Mouse (Mus musculus) erythroblast, embryonic 14.5 days (primary cell): ENCODE measurements around the gene Osbpl9. TPM values are rescaled to one million over a fixed set of nuclear protein-coding genes. Genes with fewer than 3 reads are reported as not detected.

Experiments used
- H3K27me3 ChIP-seq: 2 replicates; pipeline ENCODE4 v1.6.1; 2012; ENCODE audit warnings: inconsistent platforms; ENCODE audit not compliant: control insufficient read depth
- H3K36me3 ChIP-seq: 2 replicates; pipeline ENCODE4 v1.6.1; 2012; ENCODE audit warnings: mild to moderate bottlenecking, inconsistent platforms; ENCODE audit not compliant: control insufficient read depth
- H3K4me1 ChIP-seq: 2 replicates; pipeline ENCODE4 v1.6.1; 2012; ENCODE audit warnings: inconsistent platforms; ENCODE audit not compliant: control insufficient read depth
- H3K4me3 ChIP-seq: replicated peaks from 2 replicates; pipeline ENCODE3; 2012; ENCODE audit warnings: moderate library complexity, mild to moderate bottlenecking, inconsistent platforms
- H3K9me3 ChIP-seq: 2 replicates; pipeline ENCODE4 v1.6.1; 2012; ENCODE audit warnings: low read length, inconsistent platforms, mixed read lengths; ENCODE audit not compliant: control insufficient read depth
- GATA1 ChIP-seq: IDR thresholded peaks from 2 replicates; pipeline ENCODE4 v1.6.1; 2012; ENCODE audit warnings: low read length, inconsistent platforms, mixed read lengths
- TAL1 ChIP-seq: IDR thresholded peaks from 3 replicates; pipeline ENCODE4 v1.6.1; 2012; ENCODE audit warnings: low read length, inconsistent platforms, mixed read lengths
- polyA plus RNA-seq: library from polyadenylated mRNA; stranded (reverse); fragments of >175 nt; gene quantifications from 2 replicates; pipeline ENCODE4 v1.2.3, GENCODE M21; 2012

Gene Osbpl9
- polyA plus RNA-seq, 1 experiment: 0.47 TPM

DNA sequence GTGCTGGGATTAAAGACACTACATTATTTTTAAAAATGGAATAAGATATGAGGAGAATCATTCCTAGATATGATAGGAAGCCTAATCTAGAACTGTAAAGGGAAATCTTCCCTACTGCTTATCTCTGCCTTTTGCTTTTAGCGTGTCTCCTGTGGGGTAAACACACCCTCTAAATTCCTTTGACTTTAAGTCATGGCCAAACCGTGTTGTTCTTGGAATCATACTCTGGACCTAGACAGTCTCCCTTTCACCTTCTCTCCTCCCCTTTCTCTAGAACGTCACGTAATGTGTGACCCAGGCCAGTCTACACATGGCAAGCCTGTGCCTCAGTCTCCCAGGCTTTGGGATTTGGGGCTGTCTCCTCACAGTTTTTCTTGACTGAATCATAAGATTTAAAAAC lies 153.8 kb downstream of the Osbpl9 start:
- H3K9me3 ChIP-seq: no peaks in the 10 kb centered on the region
- no peaks in the 10 kb centered on the region for H3K27me3 ChIP-seq
- H3K4me3 ChIP-seq: no peak overlapping the region
- TF ChIP-seq TAL1 (no peak), GATA1 (no peak)
- peaks cover 91% of the 10 kb centered on the region for H3K36me3 ChIP-seq
- no peaks in the 10 kb centered on the region for H3K4me1 ChIP-seq

DNA sequence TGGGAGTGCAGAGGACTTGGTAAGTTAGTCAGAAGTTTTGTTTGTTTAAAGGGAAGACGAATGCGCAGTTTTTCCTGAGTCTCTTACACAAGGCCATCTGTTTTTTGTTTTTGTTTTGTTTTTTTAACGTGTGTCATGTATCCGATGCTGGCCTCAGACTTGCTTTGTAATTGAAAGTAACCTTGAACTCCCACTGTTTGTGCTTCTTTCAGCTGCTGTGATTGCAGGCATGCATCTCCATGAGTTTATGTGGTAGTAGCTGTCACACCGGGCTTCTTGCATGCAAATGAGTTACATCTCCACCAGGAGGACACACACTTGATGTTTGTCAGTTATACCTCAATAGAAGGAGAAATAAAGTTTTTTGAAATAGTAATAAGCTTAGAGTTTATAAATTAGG lies 158.3 kb downstream of the Osbpl9 start:
- Histone ChIP-seq H3K9me3 (no peaks in the 10 kb centered on the region), H3K4me1 (no peaks in the 10 kb centered on the region), H3K27me3 (no peaks in the 10 kb centered on the region), H3K36me3 (peaks cover 93% of the 10 kb centered on the region), H3K4me3 (no peak overlapping the region)
- no peak for TF ChIP-seq TAL1
- TF ChIP-seq GATA1: no peak

DNA sequence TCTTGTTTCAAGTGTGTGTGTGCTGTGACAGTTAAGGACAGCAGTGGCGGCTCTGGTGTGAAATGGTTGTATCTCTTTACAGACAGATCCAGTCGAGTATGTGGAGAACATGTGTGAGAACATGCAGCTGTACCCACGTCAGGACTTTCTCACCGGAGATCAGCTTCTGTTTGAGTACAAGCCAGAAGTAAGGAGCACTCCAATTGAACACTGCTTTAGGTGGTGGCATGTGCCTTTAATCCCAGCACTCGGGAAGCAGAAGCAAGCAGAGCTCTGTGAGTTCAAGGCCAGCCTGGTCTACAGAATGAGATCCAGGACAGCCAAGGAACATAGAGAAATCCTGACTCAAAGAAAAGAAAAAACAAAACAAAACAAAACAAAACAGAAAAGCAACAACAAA lies 158.8 kb downstream of the Osbpl9 start:
- Histone ChIP-seq H3K36me3 (peaks cover 95% of the 10 kb centered on the region), H3K27me3 (no peaks in the 10 kb centered on the region), H3K4me3 (no peak overlapping the region), H3K4me1 (no peaks in the 10 kb centered on the region), H3K9me3 (no peaks in the 10 kb centered on the region)
- TF ChIP-seq GATA1 (no peak), TAL1 (no peak)

- H3K36me3 ChIP-seq: peaks cover 94% of the 10 kb centered on the region
- no peak for TF ChIP-seq TAL1
- no peak for TF ChIP-seq GATA1
- no peak overlapping the region for H3K4me3 ChIP-seq
- H3K9me3 ChIP-seq: no peaks in the 10 kb centered on the region
- no peaks in the 10 kb centered on the region for H3K4me1 ChIP-seq
- H3K27me3 ChIP-seq: no peaks in the 10 kb centered on the region
Observed at GRCm38 (mm10) chr4:109042739-109043138, 159.3 kb downstream of the Osbpl9 start.

DNA sequence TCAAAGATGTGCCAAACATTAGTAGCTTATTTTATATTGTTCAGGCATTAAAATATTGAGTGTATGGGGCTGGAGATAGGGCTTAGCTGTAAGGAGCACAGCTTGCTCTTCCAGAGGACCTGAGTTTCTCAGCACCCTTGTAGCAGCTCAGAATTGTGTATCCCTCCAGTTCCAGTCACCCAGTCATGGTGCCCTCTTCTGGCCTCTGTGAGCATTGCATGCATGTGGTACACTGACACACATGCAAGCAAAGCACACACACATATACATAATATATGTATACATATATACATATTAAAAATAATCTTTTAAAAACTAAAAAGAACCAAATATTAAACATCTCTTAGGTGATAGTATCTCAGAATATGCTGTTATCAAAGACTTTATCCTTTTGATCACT lies 165.7 kb downstream of the Osbpl9 start:
- Histone ChIP-seq H3K36me3 (peaks cover 83% of the 10 kb centered on the region), H3K27me3 (no peaks in the 10 kb centered on the region), H3K4me1 (no peaks in the 10 kb centered on the region)

DNA sequence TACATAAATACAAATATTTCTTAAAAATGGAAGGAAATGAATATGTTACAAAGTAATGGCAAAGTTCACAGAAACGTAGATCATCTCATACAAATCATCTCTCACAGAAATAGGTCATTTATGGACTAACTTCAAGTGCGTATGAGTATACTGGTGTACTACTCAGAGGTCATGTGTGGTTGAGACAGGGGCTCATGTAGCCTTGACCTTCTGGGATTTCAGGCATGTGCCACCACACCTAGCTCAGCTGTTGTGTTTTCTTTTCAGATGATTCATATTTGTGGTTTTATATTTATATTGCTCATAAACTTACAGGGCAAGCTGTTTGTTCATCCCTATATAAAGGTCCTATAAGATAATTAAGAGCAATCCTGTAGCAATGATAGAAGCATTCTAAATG lies 171.8 kb downstream of the Osbpl9 start:
- H3K36me3 ChIP-seq: peaks cover 87% of the 10 kb centered on the region
- no peak for TF ChIP-seq GATA1
- no peak for TF ChIP-seq TAL1
- H3K4me1 ChIP-seq: peaks cover 5% of the 10 kb centered on the region

More for the DNA sequence above, 165.7 kb downstream of the Osbpl9 start:
- TF ChIP-seq GATA1: no peak
- TF ChIP-seq TAL1: no peak
- Histone ChIP-seq H3K9me3 (no peaks in the 10 kb centered on the region), H3K4me3 (no peak overlapping the region)

GRCm38 (mm10) chr4:109029857-109030256 lies 172.2 kb downstream of the Osbpl9 start:
- H3K36me3 ChIP-seq: peaks cover 91% of the 10 kb centered on the region

More for the DNA sequence above, 171.8 kb downstream of the Osbpl9 start:
- H3K9me3 ChIP-seq: no peaks in the 10 kb centered on the region
- H3K27me3 ChIP-seq: no peaks in the 10 kb centered on the region
- no peak overlapping the region for H3K4me3 ChIP-seq

GRCm38 (mm10) chr4:109026543-109026942 lies 175.5 kb downstream of the Osbpl9 start:
- H3K36me3 ChIP-seq: peaks cover 85% of the 10 kb centered on the region
- TF ChIP-seq TAL1: no peak
- TF ChIP-seq GATA1: no peak
- H3K9me3 ChIP-seq: no peaks in the 10 kb centered on the region
- H3K4me1 ChIP-seq: peaks cover 5% of the 10 kb centered on the region
- H3K27me3 ChIP-seq: no peaks in the 10 kb centered on the region
- H3K4me3 ChIP-seq: no peak overlapping the region

More at GRCm38 (mm10) chr4:109029857-109030256, 172.2 kb downstream of the Osbpl9 start:
- TF ChIP-seq GATA1: no peak
- no peak for TF ChIP-seq TAL1
- no peaks in the 10 kb centered on the region for H3K9me3 ChIP-seq
- H3K4me1 ChIP-seq: peaks cover 5% of the 10 kb centered on the region
- no peak overlapping the region for H3K4me3 ChIP-seq
- H3K27me3 ChIP-seq: no peaks in the 10 kb centered on the region

DNA sequence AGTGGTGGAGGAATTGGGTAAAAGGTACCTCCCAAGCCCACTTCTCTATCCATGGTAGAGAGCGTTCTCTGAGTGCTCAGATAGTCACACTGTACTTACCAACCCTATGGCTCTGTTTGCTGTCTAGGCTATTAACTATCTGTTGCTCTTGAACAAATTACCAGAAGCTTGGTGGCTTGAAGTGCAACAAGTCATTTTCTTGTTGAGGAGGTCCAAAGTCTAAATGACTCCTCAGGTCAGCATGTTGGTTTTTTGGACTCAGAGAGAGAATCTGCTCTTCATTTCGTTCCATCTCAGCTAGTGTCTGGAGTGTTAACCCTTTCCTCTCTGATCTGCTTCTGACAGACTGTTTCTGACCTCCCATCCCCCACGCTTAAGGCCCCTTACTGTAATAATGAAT lies 177.0 kb downstream of the Osbpl9 start:
- no peak for TF ChIP-seq GATA1
- no peak for TF ChIP-seq TAL1
- Histone ChIP-seq H3K4me3 (no peak overlapping the region), H3K27me3 (no peaks in the 10 kb centered on the region), H3K4me1 (peaks cover 5% of the 10 kb centered on the region), H3K9me3 (no peaks in the 10 kb centered on the region), H3K36me3 (peaks cover 83% of the 10 kb centered on the region)

- Histone ChIP-seq H3K9me3 (no peaks in the 10 kb centered on the region), H3K27me3 (no peaks in the 10 kb centered on the region), H3K4me1 (no peaks in the 10 kb centered on the region), H3K4me3 (no peak overlapping the region), H3K36me3 (peaks cover 83% of the 10 kb centered on the region)
- TF ChIP-seq TAL1: no peak
- TF ChIP-seq GATA1: no peak
Observed at GRCm38 (mm10) chr4:109021976-109022375, 180.1 kb downstream of the Osbpl9 start.
